Mouse (Mus musculus) intestine, embryonic 16.5 days (tissue): ENCODE results near the gene A630095N17Rik. TPM values are rescaled to one million over a fixed set of nuclear protein-coding genes. Genes with fewer than 3 reads are reported as not detected.
"Not testable (repeated sequence)": the region's sequence is repeated elsewhere in the genome, so short reads cannot be mapped to it uniquely, and the experiment has no call there.

ENCODE experiments used
- ATAC-seq: fragments of 200-750 bp; cut with Nextera tagmentation; 2 replicates; pipeline ENCODE4 v1.8.0; 2017; ENCODE audit warnings: moderate TSS enrichment, moderate library complexity
- H3K27ac ChIP-seq: fragments of 300-500 bp; sonication (generic); 2 replicates; pipeline ENCODE4 v1.5.1; 2014; ENCODE audit warnings: mild to moderate bottlenecking, low read length
- H3K27me3 ChIP-seq: fragments of 300-500 bp; sonication (generic); replicated peaks from 2 replicates; pipeline ENCODE4 v1.6.1; 2014; ENCODE audit warnings: low read length, control low read depth, mixed read lengths; ENCODE audit not compliant: control insufficient read depth, insufficient read depth
- H3K36me3 ChIP-seq: fragments of 300-500 bp; sonication (generic); 2 replicates; pipeline ENCODE4 v1.6.1; 2014; ENCODE audit warnings: low read length, control low read depth; ENCODE audit not compliant: control insufficient read depth, insufficient read depth
- H3K4me1 ChIP-seq: fragments of 300-500 bp; sonication (generic); 2 replicates; pipeline ENCODE4 v1.6.1; 2014; ENCODE audit warnings: low read length, control low read depth, mixed read lengths; ENCODE audit not compliant: control insufficient read depth, insufficient read depth
- H3K4me2 ChIP-seq: fragments of 300-500 bp; sonication (generic); 2 replicates; pipeline ENCODE4 v1.6.1; 2014; ENCODE audit warnings: low read depth, low read length, control low read depth
- H3K4me3 ChIP-seq: fragments of 300-500 bp; sonication (generic); 2 replicates; pipeline ENCODE4 v1.5.1; 2014; ENCODE audit warnings: mild to moderate bottlenecking, low read length
- H3K9ac ChIP-seq: fragments of 300-500 bp; sonication (generic); 2 replicates; pipeline ENCODE4 v1.6.1; 2014; ENCODE audit warnings: low read depth, low read length
- H3K9me3 ChIP-seq: fragments of 300-500 bp; sonication (generic); 2 replicates; pipeline ENCODE4 v1.6.1; 2016; ENCODE audit warnings: low read length, control low read depth; ENCODE audit not compliant: control insufficient read depth
- WGBS: fragments of 180-500 bp; shearing (Covaris S2); extraction: QIAGEN DNeasy Blood & Tissue Kit; methylation state at CpG from one replicate; pipeline ENCODE4 v1.1.7; 2014; 5-methylcytosine and 5-hydroxymethylcytosine counted together
- polyA plus RNA-seq: library from polyadenylated mRNA; unstranded; fragments of >200 nt; fragmentation: Nextera tagmentation; extraction: Ambion mirVana; gene quantifications from 2 replicates; pipeline ENCODE4 v1.2.1, GENCODE M21; 2015

Gene A630095N17Rik
- polyA plus RNA-seq, 1 experiment from 2014 or later: not detected

DNA sequence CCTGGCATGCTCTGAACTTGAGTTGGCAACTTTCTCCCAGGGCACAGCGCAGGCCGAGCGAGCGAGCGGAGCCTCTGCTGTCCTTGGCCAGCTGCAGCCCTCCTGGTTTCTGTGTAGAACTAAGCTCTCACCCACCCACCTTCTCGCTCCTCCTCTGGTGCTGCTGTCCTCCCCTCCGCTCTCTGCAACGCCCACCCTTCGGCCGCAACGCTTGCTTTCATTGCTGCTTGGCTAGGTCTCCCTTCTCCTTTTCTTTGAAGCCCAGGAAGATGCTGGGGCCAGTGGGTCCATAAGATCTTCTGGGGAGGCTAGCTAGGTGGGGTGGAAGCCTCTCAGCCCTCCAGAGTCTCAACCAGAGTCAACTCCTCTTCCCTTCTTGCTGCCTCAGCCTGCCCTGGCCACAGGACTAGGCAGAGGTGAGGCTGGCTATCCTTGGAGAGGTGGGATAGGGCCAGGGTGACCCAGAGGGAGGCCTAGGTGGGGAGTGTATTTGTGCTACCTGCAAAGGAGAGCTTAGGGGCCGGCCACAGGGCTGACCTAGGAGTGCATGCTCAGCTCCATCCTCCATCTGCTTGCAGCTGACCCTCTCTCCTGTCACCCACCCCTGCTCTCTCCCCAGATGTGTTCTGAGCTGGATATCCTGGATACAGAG is 12.4 kb upstream of the A630095N17Rik start:
- 90% methylated on average over 12 of the region's 12 CpGs for WGBS

DNA sequence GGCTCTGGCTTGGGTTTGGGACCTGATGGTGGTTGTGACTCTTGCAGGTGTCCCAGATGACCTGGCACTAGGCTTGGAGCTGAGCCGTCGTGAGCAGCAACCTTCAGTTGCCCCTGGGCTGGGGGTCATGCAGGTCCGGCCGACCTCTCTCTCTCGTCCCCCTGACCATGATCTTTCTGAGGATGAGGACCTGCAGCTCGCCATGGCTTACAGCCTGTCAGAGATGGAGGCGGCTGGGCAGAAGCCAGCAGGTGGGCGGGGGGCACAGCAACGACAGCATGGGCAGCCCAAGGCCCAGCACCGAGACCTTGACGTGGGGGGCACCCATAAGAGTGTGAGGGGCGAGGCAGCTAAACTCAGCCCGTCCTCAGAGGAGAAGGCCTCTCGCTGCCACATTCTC is 11.5 kb upstream of the A630095N17Rik start:
- no peak overlapping the region for H3K9ac ChIP-seq

More for the DNA sequence above, 12.4 kb upstream of the A630095N17Rik start:
- no peaks in the 10 kb centered on the region for H3K9me3 ChIP-seq
- no peak overlapping the region for H3K27ac ChIP-seq
- peaks cover 9% of the 10 kb centered on the region; the same call in 1 of the 2 replicates for H3K36me3 ChIP-seq
- H3K9ac ChIP-seq: no peak overlapping the region
- peak; percentile 5; the same call in 1 of the 2 replicates for ATAC-seq
- H3K4me3 ChIP-seq: no peak overlapping the region
- H3K4me1 ChIP-seq: peaks cover 8% of the 10 kb centered on the region
- H3K27me3 ChIP-seq: no peaks in the 10 kb centered on the region
- no peak overlapping the region for H3K4me2 ChIP-seq

DNA sequence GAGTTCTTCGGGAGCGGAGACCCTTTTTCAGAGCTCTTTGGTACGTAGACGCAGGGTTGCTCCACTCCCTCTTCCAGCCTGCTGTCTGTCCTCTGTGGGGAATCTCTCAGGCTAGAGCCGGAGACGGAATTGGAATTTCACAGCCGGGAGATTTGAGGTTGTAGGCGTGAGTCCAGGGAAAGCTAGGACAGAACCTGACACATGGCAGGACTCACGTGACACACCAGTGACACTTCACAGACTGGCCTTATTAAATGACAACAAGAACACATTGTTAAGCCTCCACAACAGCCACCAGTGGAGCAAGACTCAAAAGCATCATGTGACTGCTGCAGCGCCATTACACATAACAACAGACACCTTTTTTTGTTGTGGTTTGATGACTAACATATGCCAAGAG is 7.7 kb upstream of the A630095N17Rik start:
- Histone ChIP-seq H3K4me2 (no peak overlapping the region), H3K9me3 (no peaks in the 10 kb centered on the region), H3K27ac (no peak overlapping the region), H3K27me3 (no peaks in the 10 kb centered on the region), H3K36me3 (peaks cover 9% of the 10 kb centered on the region; the same call in 1 of the 2 replicates), H3K4me1 (peaks cover 5% of the 10 kb centered on the region), H3K4me3 (no peak overlapping the region), H3K9ac (no peak overlapping the region)
- WGBS: 81% methylated on average over 10 of the region's 10 CpGs
- ATAC-seq: no peak

More for the DNA sequence above, 11.5 kb upstream of the A630095N17Rik start:
- Histone ChIP-seq H3K4me3 (no peak overlapping the region), H3K4me1 (peaks cover 8% of the 10 kb centered on the region), H3K9me3 (no peaks in the 10 kb centered on the region), H3K4me2 (no peak overlapping the region), H3K27me3 (no peaks in the 10 kb centered on the region), H3K27ac (no peak overlapping the region), H3K36me3 (peaks cover 9% of the 10 kb centered on the region; the same call in 1 of the 2 replicates)
- WGBS: 88% methylated on average over 14 of the region's 14 CpGs
- no peak for ATAC-seq

DNA sequence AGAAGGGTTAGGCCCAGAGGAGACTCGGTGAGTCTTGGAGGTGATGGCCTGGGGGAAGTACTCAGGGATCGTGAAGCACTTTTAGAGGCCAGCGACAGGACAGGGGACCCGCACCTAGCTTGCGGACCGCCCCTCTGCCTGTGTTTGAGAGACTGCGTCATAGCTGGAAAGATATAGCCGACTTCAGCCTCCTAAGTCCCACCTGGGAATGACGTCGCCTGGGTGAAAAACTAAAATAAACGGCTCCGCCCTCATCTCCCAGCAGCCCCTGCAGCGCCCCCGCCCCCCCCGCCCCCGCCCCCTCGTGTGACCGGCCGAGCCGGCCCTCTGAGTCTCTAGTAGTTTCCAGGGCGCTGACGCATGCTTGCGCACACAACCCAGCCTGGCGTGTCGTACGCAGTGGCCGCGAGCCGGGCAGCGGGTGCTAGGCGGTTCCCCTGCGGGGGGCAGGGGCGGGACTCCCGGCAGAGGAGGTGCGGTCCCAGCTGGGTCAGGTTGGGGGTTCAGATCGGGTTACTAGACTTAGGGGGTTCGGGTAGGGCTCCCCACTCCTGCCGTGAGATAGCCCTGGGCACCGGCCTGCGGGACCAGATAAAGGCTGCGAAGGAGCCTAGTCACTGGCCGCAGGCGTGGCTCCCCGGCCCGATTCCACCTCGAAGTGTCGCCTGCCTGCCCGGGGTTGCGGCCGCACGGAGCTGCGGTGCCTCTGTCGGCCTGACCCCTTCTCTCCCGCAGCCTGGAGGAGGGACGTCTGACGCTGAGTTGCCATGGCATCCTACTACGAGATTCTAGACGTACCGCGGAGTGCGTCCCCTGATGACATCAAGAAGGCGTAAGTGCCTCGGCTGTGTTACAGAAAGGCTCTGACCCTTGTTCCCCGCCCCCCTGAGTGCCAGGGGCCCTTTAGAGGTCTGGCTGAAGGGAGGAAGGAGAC is 4.5 kb upstream of the A630095N17Rik start, which contains the start of gene Dnajb2:
Gene Dnajb2, plus strand, starts transcription at position 290 of the 934 bp plus-strand sequence.
- Histone ChIP-seq H3K27me3 (no peaks in the 10 kb centered on the region; the same call in 1 of the 2 replicates), H3K27ac (peak within 1 kb of the TSS; percentile 84), H3K9me3 (no peaks in the 10 kb centered on the region), H3K4me1 (peaks cover 7% of the 10 kb centered on the region), H3K4me3 (peak within 1 kb of the TSS; percentile 62), H3K4me2 (peak within 1 kb of the TSS; percentile 68), H3K36me3 (0 out of 2 replicates have a peak, but pooled peaks cover 2% of the 10 kb centered on the region), H3K9ac (peak within 1 kb of the TSS; percentile 72)
- peak; percentile 94 for ATAC-seq
- WGBS: under 1% methylated on average over 64 of the region's 64 CpGs

DNA sequence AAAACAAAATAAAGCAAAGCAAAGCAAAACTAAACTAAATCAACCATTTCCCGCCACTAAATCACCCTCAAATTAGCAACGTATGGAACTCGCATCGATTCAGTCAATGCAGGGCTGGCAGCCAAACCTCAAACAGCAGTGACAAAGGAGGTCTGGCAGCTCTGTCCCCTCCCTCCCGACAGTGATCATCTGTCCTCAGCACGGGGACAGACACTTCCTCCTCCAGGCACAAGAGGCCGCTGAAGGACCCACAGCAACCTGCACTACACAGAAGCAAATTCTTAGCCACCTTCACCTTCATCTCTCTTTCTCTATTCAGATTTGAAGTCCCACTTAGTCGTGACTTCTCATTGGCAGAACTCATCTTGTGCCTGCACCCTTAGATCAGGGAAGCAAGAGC is 2.7 kb upstream of the A630095N17Rik start:
- 3% methylated on average over 8 of the region's 8 CpGs for WGBS
- H3K4me2 ChIP-seq: no peak overlapping the region

DNA sequence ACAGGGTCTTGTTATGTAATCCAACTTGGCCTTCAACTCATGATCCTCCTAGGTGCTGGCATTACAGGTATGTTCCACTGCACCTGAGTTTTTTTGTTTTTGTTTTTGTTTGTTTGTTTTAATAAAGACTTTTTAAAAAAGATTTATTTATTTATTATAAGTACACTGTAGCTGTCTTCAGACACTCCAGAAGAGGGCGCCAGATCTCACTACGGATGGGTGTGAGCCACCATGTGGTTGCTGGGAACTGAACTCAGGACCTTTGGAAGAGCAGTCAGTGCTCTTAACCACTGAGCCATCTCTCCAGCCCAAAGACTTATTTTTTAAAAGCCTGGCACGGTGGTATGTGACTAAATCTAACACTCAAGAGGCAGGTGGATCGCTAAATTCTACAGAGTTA is 587 bp upstream of the A630095N17Rik start:
- H3K27me3 ChIP-seq, H3K9ac ChIP-seq, H3K9me3 ChIP-seq, H3K36me3 ChIP-seq, H3K27ac ChIP-seq, H3K4me2 ChIP-seq, H3K4me1 ChIP-seq, ATAC-seq, H3K4me3 ChIP-seq: not testable (repeated sequence)
- 71% methylated on average over 4 of the region's 4 CpGs for WGBS

More for the DNA sequence above, 2.7 kb upstream of the A630095N17Rik start:
- Histone ChIP-seq H3K9ac (no peak overlapping the region), H3K9me3 (no peaks in the 10 kb centered on the region), H3K27ac (no peak overlapping the region), H3K4me1 (peaks cover 7% of the 10 kb centered on the region), H3K27me3 (no peaks in the 10 kb centered on the region; the same call in 1 of the 2 replicates), H3K4me3 (no peak overlapping the region), H3K36me3 (no peaks in the 10 kb centered on the region)
- ATAC-seq: no peak; the same call in 1 of the 2 replicates

DNA sequence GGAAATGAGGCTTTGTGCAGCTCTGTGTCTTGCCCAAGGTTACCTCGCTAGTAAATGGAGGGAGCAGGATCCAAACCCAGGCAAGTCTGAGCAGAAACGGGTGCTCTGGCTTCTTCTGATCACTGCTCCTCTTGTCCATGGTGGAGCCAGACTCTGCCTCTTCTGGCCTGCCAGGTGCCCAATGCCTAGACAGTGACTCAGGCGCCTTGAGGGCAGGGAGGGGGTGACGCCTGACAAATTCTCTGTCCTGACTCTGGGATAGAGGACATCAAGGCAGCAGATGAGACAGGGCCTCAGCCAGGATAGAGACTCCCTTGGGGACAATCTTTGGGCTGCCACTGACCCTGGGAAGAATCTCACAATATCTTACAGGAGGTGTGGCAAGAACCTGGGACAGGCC is 678 bp downstream of the A630095N17Rik start:
- ATAC-seq: no peak
- WGBS: 83% methylated on average over 4 of the region's 4 CpGs
- H3K36me3 ChIP-seq: no peaks in the 10 kb centered on the region
- no peak overlapping the region for H3K9ac ChIP-seq
- no peak overlapping the region for H3K27ac ChIP-seq
- no peak overlapping the region for H3K4me2 ChIP-seq
- no peak overlapping the region for H3K4me3 ChIP-seq
- no peaks in the 10 kb centered on the region; the same call in 1 of the 2 replicates for H3K27me3 ChIP-seq
- H3K4me1 ChIP-seq: peaks cover 5% of the 10 kb centered on the region; the same call in 1 of the 2 replicates
- no peaks in the 10 kb centered on the region for H3K9me3 ChIP-seq

DNA sequence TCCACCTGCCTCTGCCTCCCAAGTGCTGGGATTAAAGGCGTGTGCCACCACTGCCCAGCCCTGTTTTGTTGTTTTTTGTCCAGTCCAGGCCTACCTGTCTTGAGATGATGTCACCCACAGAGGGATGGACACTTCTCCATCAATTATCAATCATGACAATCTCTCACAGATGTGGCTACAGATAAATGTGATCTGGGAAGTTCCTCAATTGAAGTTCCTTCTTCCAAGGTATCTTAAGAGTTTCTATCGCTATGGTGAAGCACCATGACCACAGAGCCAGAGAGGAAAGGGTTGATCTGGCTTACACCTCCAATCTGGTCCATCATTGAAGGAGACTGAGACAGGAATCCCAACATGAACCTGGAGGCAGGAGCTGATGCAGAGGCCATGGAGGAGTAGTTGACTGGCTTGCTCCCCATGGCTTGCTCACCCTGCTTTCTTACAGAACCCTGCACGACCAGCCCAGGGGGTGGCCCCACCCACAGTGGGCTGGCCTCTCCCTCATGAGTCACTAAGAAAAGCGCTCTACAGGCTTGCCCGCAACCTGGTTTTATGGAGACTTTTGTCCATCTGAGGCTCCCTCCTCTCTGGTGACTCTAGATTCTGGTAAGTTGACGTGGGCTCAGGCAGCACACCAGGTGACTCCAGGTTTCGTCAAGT is 1.4 kb downstream of the A630095N17Rik start:
- no peak overlapping the region for H3K4me2 ChIP-seq
- H3K27ac ChIP-seq: no peak overlapping the region
- WGBS: 65% methylated on average over 7 of the region's 7 CpGs
- H3K9ac ChIP-seq: no peak overlapping the region
- H3K36me3 ChIP-seq: no peaks in the 10 kb centered on the region
- H3K4me1 ChIP-seq: peaks cover 5% of the 10 kb centered on the region; the same call in 1 of the 2 replicates
- no peaks in the 10 kb centered on the region; the same call in 1 of the 2 replicates for H3K27me3 ChIP-seq
- H3K4me3 ChIP-seq: no peak overlapping the region
- ATAC-seq: no peak
- no peaks in the 10 kb centered on the region for H3K9me3 ChIP-seq

DNA sequence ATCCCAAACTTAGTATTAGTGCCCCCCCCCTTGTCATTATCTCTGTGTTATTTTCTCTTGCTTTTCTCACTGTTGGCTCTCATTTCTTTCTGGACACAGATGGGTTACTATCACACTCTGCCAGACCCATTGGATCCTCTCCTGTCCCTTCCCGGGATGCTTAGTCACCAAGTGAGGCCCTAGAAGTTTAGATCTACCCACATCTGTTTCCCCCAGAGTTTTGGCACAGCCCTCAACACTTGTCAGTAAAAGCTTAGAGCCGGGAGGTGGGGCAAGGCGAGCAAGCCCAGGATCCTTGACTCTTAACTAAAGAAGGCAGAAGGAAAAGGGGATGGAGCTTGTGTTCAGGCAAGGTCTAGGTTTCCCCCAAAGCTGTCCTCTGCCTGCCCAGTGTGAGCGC is 2.7 kb downstream of the A630095N17Rik start:
- no peak overlapping the region for H3K4me2 ChIP-seq
- no peak overlapping the region for H3K27ac ChIP-seq
- H3K4me1 ChIP-seq: no peaks in the 10 kb centered on the region
- H3K4me3 ChIP-seq: no peak overlapping the region
- no peak overlapping the region for H3K9ac ChIP-seq
- H3K9me3 ChIP-seq: no peaks in the 10 kb centered on the region
- H3K36me3 ChIP-seq: no peaks in the 10 kb centered on the region
- WGBS: 64% methylated on average over 4 of the region's 4 CpGs
- H3K27me3 ChIP-seq: no peaks in the 10 kb centered on the region; the same call in 1 of the 2 replicates
- no peak for ATAC-seq
